Mouse (Mus musculus): ENCODE measurements around the gene Ccne1.

DNA sequence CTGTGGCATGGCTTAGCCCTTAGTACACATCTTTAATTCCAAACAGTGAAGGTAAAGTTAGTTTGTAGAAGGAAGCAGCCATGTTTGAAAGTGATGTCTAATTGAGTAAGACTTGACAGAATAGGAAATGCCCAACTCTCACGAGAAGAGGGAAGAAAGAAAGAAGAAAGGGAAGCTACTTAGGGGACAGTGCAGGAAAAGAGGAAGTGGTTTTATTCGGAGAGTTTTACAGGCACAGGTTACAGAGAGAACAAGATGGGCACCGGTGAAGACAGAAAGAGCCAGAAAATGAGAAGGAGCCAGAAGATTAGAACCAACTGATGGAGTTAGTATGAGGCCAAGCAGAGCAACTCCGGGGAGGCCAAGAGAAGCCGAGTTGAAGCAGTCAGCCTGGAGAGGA is 48.5 kb upstream of the Ccne1 start:
- no peak for TF ChIP-seq CTCF (conservative IDR thresholded peaks at IDR 0.05 in 1 of 2, IDR thresholded peaks at IDR 0.05 in 1 of 2; ENCODE audit: low read depth in 2 of 2, low read length in 2 of 2)
- 0 out of 2 replicates have a peak, but pooled peaks have one; percentile 11 for TF ChIP-seq POLR2A (IDR thresholded peaks at IDR 0.05; ENCODE audit: low read depth, low read length)
- no peak for TF ChIP-seq MAFK (IDR thresholded peaks at IDR 0.05; ENCODE audit: insufficient replicate concordance, low read length)
- TF ChIP-seq ETS1 (conservative IDR thresholded peaks at IDR 0.05; ENCODE audit: low read depth, low read length) = no peak
- no peak for TF ChIP-seq GABPA (IDR thresholded peaks at IDR 0.05; ENCODE audit: insufficient replicate concordance, low read depth, low read length)
- no peak for TF ChIP-seq CHD1 (IDR thresholded peaks at IDR 0.05; ENCODE audit: low read depth, low read length)
- TF ChIP-seq EP300 (IDR thresholded peaks at IDR 0.05; ENCODE audit: low read length) = peak; percentile 60; the same call in 1 of the 2 replicates
- TF ChIP-seq RAD21 (IDR thresholded peaks at IDR 0.05; ENCODE audit: low read depth, low read length) = no peak
- no peak for TF ChIP-seq UBTF (IDR thresholded peaks at IDR 0.05; ENCODE audit: low read depth, low read length)
- TF ChIP-seq ZC3H11A (IDR thresholded peaks at IDR 0.05; ENCODE audit: low read depth, low read length) = no peak
